Mouse (Mus musculus) layer of hippocampus, adult 8-10 months (tissue): ENCODE results near the gene Tmed9. TPM values are rescaled to one million over a fixed set of nuclear protein-coding genes. Genes with fewer than 3 reads are reported as not detected.
"Not testable (repeated sequence)": the region's sequence is repeated elsewhere in the genome, so short reads cannot be mapped to it uniquely, and the experiment has no call there.

ENCODE experiments used
- DNase-seq, 2 experiments: peaks; one replicate each; pipeline ENCODE4 v3.0.0; 2022; ENCODE audit warnings: low spot score in 2 of 2
- total RNA-seq, 4 experiments: library from RNA; stranded (reverse); gene quantifications; 2 replicates each; pipeline ENCODE4 v1.2.4; 2022

Tmed9 gene
- total RNA-seq, 4 experiments from 2014 or later: 124 to 139 (median 130) TPM

- peak; percentile 55 to 66 for DNase-seq
These were observed 33.5 kb downstream of the Tmed9 start for GRCm38 (mm10) chr13:55606899-55607623.

- DNase-seq: no peak
These were observed 34.1 kb downstream of the Tmed9 start for GRCm38 (mm10) chr13:55607624-55608006.

GRCm38 (mm10) chr13:55611996-55612395 lies 38.5 kb downstream of the Tmed9 start:
- DNase-seq: no peak

GRCm38 (mm10) chr13:55613471-55613870 lies 39.9 kb downstream of the Tmed9 start:
- DNase-seq: no peak

- DNase-seq: no peak
These were observed 45.8 kb downstream of the Tmed9 start for GRCm38 (mm10) chr13:55619328-55619727.

GRCm38 (mm10) chr13:55620275-55620674 lies 46.7 kb downstream of the Tmed9 start:
- DNase-seq: no peak

GRCm38 (mm10) chr13:55622156-55622648 lies 48.7 kb downstream of the Tmed9 start:
- not testable (repeated sequence) for DNase-seq

GRCm38 (mm10) chr13:55622649-55623541 lies 49.4 kb downstream of the Tmed9 start, which contains the start of gene Caml:
Gene Caml, plus strand, starts transcription at chr13:55623005.
- DNase-seq: peak; percentile 77 to 86

GRCm38 (mm10) chr13:55634639-55635127 lies 61.2 kb downstream of the Tmed9 start, which contains the start of gene Ddx46:
Gene Ddx46, plus strand, starts transcription at chr13:55635027.
- DNase-seq: peak; percentile 55 to 85

- no peak for DNase-seq
These were observed 61.6 kb downstream of the Tmed9 start for GRCm38 (mm10) chr13:55635146-55635571.

GRCm38 (mm10) chr13:55636185-55636983 lies 62.9 kb downstream of the Tmed9 start:
- DNase-seq: no peak

GRCm38 (mm10) chr13:55640480-55640879 lies 66.9 kb downstream of the Tmed9 start:
- DNase-seq: peak; percentile 44 to 83

- no peak for DNase-seq
These were observed 71.0 kb downstream of the Tmed9 start for GRCm38 (mm10) chr13:55644525-55644924.

Other genes starting within 250 kb of the Tmed9 start
- gene Mxd3, start 243.9 kb upstream of the Tmed9 start, total RNA-seq: 1 to 10 TPM in 2 of 4 experiments, under 1 TPM in 2; 0.82 to 1.5 (median 1.0) TPM
- gene Lman2, start 210.9 kb upstream of the Tmed9 start, total RNA-seq: 10 to 100 TPM; 56.6 to 72.8 (median 65.0) TPM
- gene Rgs14, start 204.0 kb upstream of the Tmed9 start, total RNA-seq: 10 to 100 TPM; 86.8 to 97.9 (median 95.0) TPM
- not detected for gene Slc34a1, start 175.5 kb upstream of the Tmed9 start, total RNA-seq
- gene Pfn3, start 158.5 kb upstream of the Tmed9 start, total RNA-seq: not detected
- 1 to 10 TPM in 1 of 4 experiments, under 1 TPM in 2, not detected in 1; 0.43 to 1.5 (median 0.74) TPM for gene F12, start 146.9 kb upstream of the Tmed9 start, total RNA-seq
- gene Grk6, start 128.7 kb upstream of the Tmed9 start, total RNA-seq: 10 to 100 TPM; 61.4 to 74.2 (median 67.5) TPM
- gene Prr7, start 109.5 kb upstream of the Tmed9 start, total RNA-seq: 10 to 100 TPM; 57.5 to 73.5 (median 60.4) TPM
- gene Dbn1, start 85.6 kb upstream of the Tmed9 start, total RNA-seq: 100 to 1,000 TPM; 295 to 399 (median 333) TPM
- gene Pdlim7, start 60.1 kb upstream of the Tmed9 start, total RNA-seq: 10 to 100 TPM; 88.7 to 99.2 (median 95.5) TPM
- gene Dok3, start 44.4 kb upstream of the Tmed9 start, total RNA-seq: 10 to 100 TPM in 2 of 4 experiments, 1 to 10 TPM in 2; 6.4 to 20.4 (median 12.1) TPM
- gene Ddx41, start 37.1 kb upstream of the Tmed9 start, total RNA-seq: 10 to 100 TPM; 54.4 to 64.1 (median 56.3) TPM
- 100 to 1,000 TPM in 2 of 4 experiments, 10 to 100 TPM in 2; 84.9 to 113 (median 94.5) TPM for gene Fam193b, start 2.6 kb upstream of the Tmed9 start, total RNA-seq
- 10 to 100 TPM; 21.5 to 28.7 (median 24.8) TPM for gene B4galt7, start 26.2 kb downstream of the Tmed9 start, total RNA-seq
- gene Caml, start 49.3 kb downstream of the Tmed9 start, total RNA-seq: 10 to 100 TPM; 41.5 to 54.7 (median 46.1) TPM
- 10 to 100 TPM; 41.8 to 48.4 (median 46.2) TPM for gene Ddx46, start 61.3 kb downstream of the Tmed9 start, total RNA-seq
- 10 to 100 TPM; 67.1 to 69.6 (median 68.9) TPM for gene B230219D22Rik, start 119.4 kb downstream of the Tmed9 start, total RNA-seq
- gene Txndc15, start 140.9 kb downstream of the Tmed9 start, total RNA-seq: 10 to 100 TPM; 68.6 to 75.2 (median 72.6) TPM
- gene Pcbd2, start 153.6 kb downstream of the Tmed9 start, total RNA-seq: 10 to 100 TPM; 28.8 to 41.8 (median 38.5) TPM
- gene Catsper3, start 210.8 kb downstream of the Tmed9 start, total RNA-seq: under 1 TPM; 0.29 to 0.64 (median 0.48) TPM